ENCODE assay signal across 24 mouse cellular contexts in the genomic region with DNA sequence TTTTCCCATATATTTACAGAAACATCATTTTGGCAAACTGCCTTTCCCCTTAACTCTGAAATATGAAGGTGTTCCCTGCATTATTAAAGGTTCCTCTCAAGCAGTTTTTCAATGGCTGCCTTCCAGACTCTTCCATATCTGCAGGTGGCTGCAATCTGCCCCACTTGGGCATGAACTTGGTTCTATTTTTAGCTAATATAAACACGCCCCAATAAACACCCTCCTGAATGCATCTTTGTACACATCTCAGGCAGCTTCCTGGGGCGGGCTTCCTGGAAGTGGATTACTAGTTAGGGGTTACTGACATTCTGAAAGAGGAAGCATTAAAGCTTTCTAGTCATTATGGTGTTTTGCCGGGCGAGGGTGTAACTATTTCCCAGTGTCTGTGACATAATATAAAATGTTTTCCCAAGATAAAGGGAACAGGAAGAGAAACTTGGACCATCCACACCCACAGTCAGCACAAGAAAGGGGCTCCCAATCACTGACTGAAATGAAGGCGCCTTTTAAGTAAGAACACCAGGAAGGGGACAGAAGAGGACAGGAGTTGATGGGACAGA.
A peak's percentile ranks its signal among the peaks of the same experiment; 100 is the strongest.
DNase-seq lines count a peak whose midpoint lies in the region; ATAC-seq and TF ChIP-seq lines count a peak whose summit lies in the region.
"Had no signal": no experiment of that assay in that cellular context is flagged by ENCODE, and none has a peak within 500 bp of the region (broad histone marks: within the 10 kb centered on the region; RNA-seq: fewer than 3 reads in every experiment).

No protein-coding gene starts in this region.

- TF ChIP-seq POLR2A in cerebellum, adult 2 months (IDR thresholded peaks at IDR 0.05; ENCODE audit: borderline replicate concordance, insufficient read depth, low read length), result no peak

- H3K4me1 ChIP-seq in hindbrain, postnatal 0 days (ENCODE audit: insufficient read depth, low read length), result no peaks in the 10 kb centered on the region
- no peaks in the 10 kb centered on the region for H3K4me1 ChIP-seq in hindbrain, embryonic 10.5 days (replicated peaks)
- H3K4me1 ChIP-seq in cerebellum, adult 2 months (ENCODE audit: control insufficient read depth, insufficient read depth, low read length), result peaks cover 47% of the 10 kb centered on the region
- H3K4me1 ChIP-seq: heart, embryonic 13.5 days; hindbrain, embryonic 15.5 days; intestine, embryonic 15.5 days; limb, embryonic 12.5 days; liver, embryonic 13.5 days; midbrain, embryonic 12.5 days had no signal

- H3K36me3 ChIP-seq in hindbrain, postnatal 0 days (ENCODE audit: insufficient read depth, low read length), result no peaks in the 10 kb centered on the region
- H3K36me3 ChIP-seq in hindbrain, embryonic 10.5 days, result no peaks in the 10 kb centered on the region
- H3K36me3 ChIP-seq: heart, embryonic 13.5 days; hindbrain, embryonic 15.5 days; intestine, embryonic 15.5 days; limb, embryonic 12.5 days; liver, embryonic 13.5 days; midbrain, embryonic 12.5 days had no signal

- H3K4me2 ChIP-seq in hindbrain, postnatal 0 days (ENCODE audit: low read depth, low read length), result no peak overlapping the region
- H3K4me2 ChIP-seq: forebrain, embryonic 13.5 days; heart, embryonic 13.5 days; hindbrain, embryonic 15.5 days; intestine, embryonic 15.5 days; limb, embryonic 12.5 days; liver, embryonic 13.5 days; midbrain, embryonic 12.5 days had no signal

- H3K27me3 ChIP-seq in hindbrain, postnatal 0 days (ENCODE audit: insufficient read depth, low read length), result no peaks in the 10 kb centered on the region
- no peaks in the 10 kb centered on the region for H3K27me3 ChIP-seq in hindbrain, embryonic 10.5 days (ENCODE audit: insufficient read depth, poor library complexity, severe bottlenecking)
- H3K27me3 ChIP-seq in cerebellum, adult 2 months (ENCODE audit: control insufficient read depth, insufficient read depth, low read length), result no peaks in the 10 kb centered on the region
- H3K27me3 ChIP-seq: forebrain, embryonic 13.5 days; hindbrain, embryonic 15.5 days; intestine, embryonic 15.5 days; liver, embryonic 13.5 days; midbrain, embryonic 12.5 days had no signal

- peak; percentile 37 for DNase-seq in hindbrain, postnatal 0 days (ENCODE audit: low spot score)
- no peak for DNase-seq in hindbrain, embryonic 10.5 days (ENCODE audit: low spot score)
- peak; percentile 47 for DNase-seq in cerebellum, adult 11 months
- DNase-seq in cerebellum, adult 2 months, result peak; percentile 71 to 88
- peak; percentile 69 to 79 for DNase-seq in cerebellum, postnatal 25 days
- DNase-seq in right cerebral cortex, postnatal 25 days, result no peak
- DNase-seq in layer of hippocampus, adult 2 months (ENCODE audit: low spot score in 2 of 2), result no peak
- DNase-seq: adrenal gland, postnatal 10 days; gastrocnemius, postnatal 10 days; kidney, adult 8-10 months; kidney, postnatal 10 days; liver, embryonic 13.5 days; lung, adult 2 months; lung, postnatal 14 days; thymus, adult 2 months; thymus, postnatal 4 days had no signal

- no peak overlapping the region for H3K4me3 ChIP-seq in hindbrain, postnatal 0 days (ENCODE audit: low read length)
- no peak overlapping the region for H3K4me3 ChIP-seq in hindbrain, embryonic 10.5 days
- no peak overlapping the region for H3K4me3 ChIP-seq in cerebellum, adult 2 months (replicated peaks; ENCODE audit: insufficient read depth, low read depth, low read length)
- no peak overlapping the region for H3K4me3 ChIP-seq in layer of hippocampus, adult 2 months
- H3K4me3 ChIP-seq: forebrain, embryonic 13.5 days; heart, embryonic 13.5 days; hindbrain, embryonic 15.5 days; intestine, embryonic 15.5 days; limb, embryonic 12.5 days; liver, embryonic 13.5 days; midbrain, embryonic 12.5 days had no signal

- ATAC-seq in hindbrain, postnatal 0 days, result no peak
- ATAC-seq: activated CD4-positive, CD25-positive, alpha-beta regulatory T cell, adult 4 months; forebrain, embryonic 13.5 days; intestine, embryonic 15.5 days had no signal

- 64% methylated on average over 5 of the region's 5 CpGs for WGBS in hindbrain, postnatal 0 days
- 82% methylated on average over 5 of the region's 5 CpGs for WGBS in hindbrain, embryonic 10.5 days
- 15% methylated on average over 5 of the region's 5 CpGs for WGBS in cerebellum, adult 2 months

- H3K9me3 ChIP-seq in hindbrain, postnatal 0 days (ENCODE audit: low read length), result no peaks in the 10 kb centered on the region
- H3K9me3 ChIP-seq in hindbrain, embryonic 10.5 days, result no peaks in the 10 kb centered on the region
- H3K9me3 ChIP-seq: forebrain, embryonic 13.5 days; heart, embryonic 13.5 days; hindbrain, embryonic 15.5 days; intestine, embryonic 15.5 days; limb, embryonic 12.5 days; liver, embryonic 13.5 days; midbrain, embryonic 12.5 days had no signal

- no peak overlapping the region for H3K9ac ChIP-seq in hindbrain, postnatal 0 days (replicated peaks; ENCODE audit: low read length)
- H3K9ac ChIP-seq: forebrain, embryonic 13.5 days; heart, embryonic 13.5 days; hindbrain, embryonic 15.5 days; intestine, embryonic 15.5 days; limb, embryonic 12.5 days; liver, embryonic 13.5 days; midbrain, embryonic 12.5 days had no signal

- no peak for TF ChIP-seq CTCF in hindbrain, postnatal 0 days (IDR thresholded peaks at IDR 0.05; ENCODE audit: low read depth)
- TF ChIP-seq CTCF in cerebellum, adult 2 months (IDR thresholded peaks at IDR 0.05; ENCODE audit: borderline replicate concordance, insufficient read depth, low read depth, low read length), result no peak
- no peak for TF ChIP-seq CTCF in layer of hippocampus, adult 2 months (conservative IDR thresholded peaks at IDR 0.05)

- no peak overlapping the region for H3K27ac ChIP-seq in hindbrain, postnatal 0 days
- H3K27ac ChIP-seq in hindbrain, embryonic 10.5 days, result no peak overlapping the region
- H3K27ac ChIP-seq in cerebellum, adult 2 months (ENCODE audit: insufficient read depth, low read length), result peak overlapping the region; percentile 80
- H3K27ac ChIP-seq in layer of hippocampus, adult 2 months, result no peak overlapping the region
- H3K27ac ChIP-seq: forebrain, embryonic 13.5 days; heart, embryonic 13.5 days; hindbrain, embryonic 15.5 days; intestine, embryonic 15.5 days; limb, embryonic 12.5 days; liver, embryonic 13.5 days; midbrain, embryonic 12.5 days; stomach, postnatal 0 days had no signal

Comparison
In these comparisons a context has a peak if more than half of its experiments do, and no peak if none do; other contexts are left out.
1. DNase-seq: peak in hindbrain, postnatal 0 days (single experiment), cerebellum, adult 11 months (single experiment), cerebellum, adult 2 months (2 of 2) and cerebellum, postnatal 25 days (2 of 2); none in hindbrain, embryonic 10.5 days (single experiment), right cerebral cortex, postnatal 25 days (single experiment) and layer of hippocampus, adult 2 months (0 of 2).